ENCODE assay signal across 9 mouse cellular contexts in the genomic region with DNA sequence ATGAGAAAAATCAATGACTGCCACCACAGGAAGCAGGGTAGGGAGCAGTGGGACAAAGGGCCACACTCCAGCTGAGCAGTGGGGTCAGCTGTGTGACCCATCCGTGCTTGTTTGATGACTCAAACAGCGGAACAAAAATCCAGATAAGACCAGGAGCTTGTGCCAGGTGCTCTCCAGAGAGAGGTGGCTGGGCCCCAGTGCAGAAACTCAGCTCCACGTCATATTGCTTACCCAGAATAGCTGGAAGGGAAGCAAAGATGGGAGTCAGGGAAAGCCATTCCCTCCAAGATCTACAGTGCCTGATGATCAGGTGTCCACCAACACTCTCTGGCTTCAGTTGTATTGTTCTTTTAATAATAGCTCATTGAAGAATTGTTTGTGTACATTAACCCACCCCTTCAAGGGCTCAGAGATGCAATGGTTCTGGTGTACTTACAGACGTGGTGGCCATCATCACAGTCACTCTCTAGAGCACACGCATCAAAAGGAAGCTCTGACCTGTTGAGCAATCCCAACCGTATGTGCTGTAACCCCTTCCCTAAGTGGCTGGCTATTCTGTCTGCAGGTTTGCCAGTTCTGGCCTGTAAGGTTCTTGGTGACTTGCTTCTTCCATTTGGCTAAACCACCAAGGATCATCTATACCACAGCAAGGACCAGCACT.
DNase-seq lines count a peak whose midpoint lies in the region; ATAC-seq and TF ChIP-seq lines count a peak whose summit lies in the region.
"Had no signal": no experiment of that assay in that cellular context is flagged by ENCODE, and none has a peak within 500 bp of the region (broad histone marks: within the 10 kb centered on the region; RNA-seq: fewer than 3 reads in every experiment).

No protein-coding gene starts in this region.

- no peaks in the 10 kb centered on the region for H3K36me3 ChIP-seq in embryonic facial prominence, embryonic 13.5 days
- H3K36me3 ChIP-seq in embryonic facial prominence, embryonic 10.5 days (replicated peaks): no peaks in the 10 kb centered on the region
- no peaks in the 10 kb centered on the region for H3K36me3 ChIP-seq in intestine, embryonic 15.5 days
- no peaks in the 10 kb centered on the region for H3K36me3 ChIP-seq in megakaryocyte, embryonic 14.5 days (replicated peaks; ENCODE audit: low read length)
- no peaks in the 10 kb centered on the region for H3K36me3 ChIP-seq in midbrain, postnatal 0 days (ENCODE audit: insufficient read depth, low read length)
- H3K36me3 ChIP-seq in hindbrain, embryonic 14.5 days (replicated peaks; ENCODE audit: control insufficient read depth, insufficient read depth): no peaks in the 10 kb centered on the region

- no peaks in the 10 kb centered on the region for H3K9me3 ChIP-seq in embryonic facial prominence, embryonic 13.5 days
- H3K9me3 ChIP-seq in embryonic facial prominence, embryonic 10.5 days: no peaks in the 10 kb centered on the region
- H3K9me3 ChIP-seq in intestine, embryonic 15.5 days: no peaks in the 10 kb centered on the region
- no peaks in the 10 kb centered on the region for H3K9me3 ChIP-seq in megakaryocyte, embryonic 14.5 days
- H3K9me3 ChIP-seq in midbrain, postnatal 0 days (ENCODE audit: low read length): no peaks in the 10 kb centered on the region
- no peaks in the 10 kb centered on the region for H3K9me3 ChIP-seq in hindbrain, embryonic 14.5 days (ENCODE audit: control insufficient read depth, low read length)

- no peak overlapping the region for H3K4me3 ChIP-seq in embryonic facial prominence, embryonic 13.5 days
- no peak overlapping the region for H3K4me3 ChIP-seq in embryonic facial prominence, embryonic 10.5 days
- no peak overlapping the region for H3K4me3 ChIP-seq in intestine, embryonic 15.5 days (replicated peaks)
- peak overlapping the region; percentile 50 for H3K4me3 ChIP-seq in megakaryocyte, embryonic 14.5 days (replicated peaks)
- H3K4me3 ChIP-seq in midbrain, postnatal 0 days (ENCODE audit: low read depth, low read length): no peak overlapping the region
- no peak overlapping the region for H3K4me3 ChIP-seq in hindbrain, embryonic 14.5 days (replicated peaks; ENCODE audit: low read length)

- no peak overlapping the region for H3K9ac ChIP-seq in embryonic facial prominence, embryonic 13.5 days
- no peak overlapping the region for H3K9ac ChIP-seq in intestine, embryonic 15.5 days
- no peak overlapping the region for H3K9ac ChIP-seq in midbrain, postnatal 0 days (replicated peaks; ENCODE audit: low read length, poor library complexity, severe bottlenecking)
- no peak overlapping the region for H3K9ac ChIP-seq in hindbrain, embryonic 14.5 days

- ATAC-seq in embryonic facial prominence, embryonic 13.5 days (ENCODE audit: insufficient number of reproducible peaks, insufficient read depth, low FRiP score, low TSS enrichment, low read depth): no peak
- ATAC-seq in common myeloid progenitor, adult 5-6 weeks (replicated peaks; ENCODE audit: low read depth, poor library complexity, severe bottlenecking): peak; percentile 63; the same call in 1 of the 2 replicates
- peak; percentile 66 for ATAC-seq in intestine, embryonic 15.5 days
- no peak for ATAC-seq in midbrain, postnatal 0 days (ENCODE audit: low FRiP score)
- no peak for ATAC-seq in hindbrain, embryonic 14.5 days (ENCODE audit: low FRiP score)
- ATAC-seq: CD4-positive, CD25-positive, alpha-beta regulatory T cell, adult 4 months had no signal

- intact Hi-C loops in left cerebral cortex, postnatal 25 days (cut with DNase I): no loop called here

- no peak for DNase-seq in embryonic facial prominence, embryonic 10.5 days (ENCODE audit: low spot score)
- no peak for DNase-seq in left cerebral cortex, postnatal 25 days (ENCODE audit: low spot score in 2 of 2)
- no peak for DNase-seq in midbrain, postnatal 0 days (ENCODE audit: low spot score)
- no peak for DNase-seq in hindbrain, embryonic 14.5 days (ENCODE audit: low spot score)

- WGBS in embryonic facial prominence, embryonic 13.5 days: 62% methylated on average over 6 of the region's 6 CpGs
- 65% methylated on average over 6 of the region's 6 CpGs for WGBS in embryonic facial prominence, embryonic 10.5 days
- WGBS in intestine, embryonic 15.5 days: 64% methylated on average over 6 of the region's 6 CpGs
- WGBS in midbrain, postnatal 0 days: 75% methylated on average over 6 of the region's 6 CpGs
- WGBS in hindbrain, embryonic 14.5 days: 67% methylated on average over 6 of the region's 6 CpGs

- TF ChIP-seq CTCF in midbrain, postnatal 0 days (IDR thresholded peaks at IDR 0.05): no peak

- peak overlapping the region; percentile 35; the same call in 1 of the 2 replicates for H3K27ac ChIP-seq in embryonic facial prominence, embryonic 13.5 days
- H3K27ac ChIP-seq in embryonic facial prominence, embryonic 10.5 days (replicated peaks): no peak overlapping the region
- H3K27ac ChIP-seq in intestine, embryonic 15.5 days: no peak overlapping the region
- no peak overlapping the region for H3K27ac ChIP-seq in midbrain, postnatal 0 days (ENCODE audit: low read depth, low read length)
- H3K27ac ChIP-seq in hindbrain, embryonic 14.5 days: no peak overlapping the region

- H3K27me3 ChIP-seq in embryonic facial prominence, embryonic 13.5 days: no peaks in the 10 kb centered on the region
- H3K27me3 ChIP-seq in embryonic facial prominence, embryonic 10.5 days (replicated peaks; ENCODE audit: low read depth, poor library complexity, severe bottlenecking): no peaks in the 10 kb centered on the region
- H3K27me3 ChIP-seq in intestine, embryonic 15.5 days (replicated peaks): no peaks in the 10 kb centered on the region
- peaks cover 2% of the 10 kb centered on the region for H3K27me3 ChIP-seq in megakaryocyte, embryonic 14.5 days (replicated peaks)
- H3K27me3 ChIP-seq in midbrain, postnatal 0 days (ENCODE audit: insufficient read depth, low read length): no peaks in the 10 kb centered on the region
- no peaks in the 10 kb centered on the region for H3K27me3 ChIP-seq in hindbrain, embryonic 14.5 days (ENCODE audit: control insufficient read depth, insufficient read depth, low read length)

- H3K4me2 ChIP-seq in embryonic facial prominence, embryonic 13.5 days: no peak overlapping the region
- H3K4me2 ChIP-seq in intestine, embryonic 15.5 days (replicated peaks): no peak overlapping the region
- no peak overlapping the region for H3K4me2 ChIP-seq in midbrain, postnatal 0 days (ENCODE audit: low read depth, low read length, poor library complexity, severe bottlenecking)
- H3K4me2 ChIP-seq in hindbrain, embryonic 14.5 days (replicated peaks): no peak overlapping the region

- peaks cover 25% of the 10 kb centered on the region for H3K4me1 ChIP-seq in embryonic facial prominence, embryonic 13.5 days
- H3K4me1 ChIP-seq in embryonic facial prominence, embryonic 10.5 days: peaks cover 14% of the 10 kb centered on the region
- H3K4me1 ChIP-seq in intestine, embryonic 15.5 days (replicated peaks): no peaks in the 10 kb centered on the region
- H3K4me1 ChIP-seq in megakaryocyte, embryonic 14.5 days: peaks cover 20% of the 10 kb centered on the region
- no peaks in the 10 kb centered on the region for H3K4me1 ChIP-seq in midbrain, postnatal 0 days (ENCODE audit: insufficient read depth, low read length)
- H3K4me1 ChIP-seq in hindbrain, embryonic 14.5 days (replicated peaks; ENCODE audit: control insufficient read depth, insufficient read depth, low read length): no peaks in the 10 kb centered on the region

Comparison
In these comparisons a context has a peak if more than half of its experiments do, and no peak if none do; other contexts are left out.
1. ATAC-seq: peak in common myeloid progenitor, adult 5-6 weeks (single experiment) and intestine, embryonic 15.5 days (single experiment); none in embryonic facial prominence, embryonic 13.5 days (single experiment), midbrain, postnatal 0 days (single experiment) and hindbrain, embryonic 14.5 days (single experiment).